Mouse (Mus musculus) regulatory T cell (primary cell): ENCODE results near the gene Tomm70a.

Experiments
- in situ Hi-C: fragments of 300-600 bp; cut with MboI, MseI; formaldehyde crosslinking; loops from one replicate; pipeline ENCODE4 v1.15.1; 2025; ENCODE audit warnings: high pct_unique_total_duplicates

The Tomm70a gene

GRCm38 (mm10) chr16:57120913-57121815, at the start of gene Tomm70a:
Gene Tomm70a (plus strand): TSS chr16:57121703.
- in situ Hi-C loops: loop anchor here (5.0 kb wide), 1 partner anchor 486 kb away; the partner anchor contains the start of gene Cmss1

DNA sequence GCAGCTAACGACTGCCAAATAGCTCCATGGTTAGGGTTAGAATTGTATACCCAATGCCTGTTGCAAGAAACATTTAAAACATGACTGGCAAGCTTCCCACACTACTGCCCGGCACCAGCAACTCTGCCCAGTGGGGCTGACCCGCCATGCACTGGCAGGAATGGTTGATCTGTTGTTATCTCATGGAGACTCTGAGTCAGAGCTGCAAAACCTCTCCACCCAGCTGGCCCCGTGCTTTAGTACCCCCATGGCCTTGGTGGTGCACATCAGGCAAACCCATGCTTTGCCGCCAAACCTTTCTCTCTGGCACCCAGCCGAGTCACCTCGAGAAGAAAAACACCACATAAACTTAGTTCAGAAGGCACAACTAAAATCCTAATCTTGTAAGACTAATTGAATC, 45.5 kb upstream of the Tomm70a start:
- in situ Hi-C loops: no loop called here

- in situ Hi-C loops: no loop called here
Observed at GRCm38 (mm10) chr16:57079577-57079976, 41.9 kb upstream of the Tomm70a start.

GRCm38 (mm10) chr16:57092460-57092859, 29.0 kb upstream of the Tomm70a start:
- in situ Hi-C loops: loop anchor here (5.0 kb wide), 1 partner anchor 320 kb away; no protein-coding TSS in a partner anchor

GRCm38 (mm10) chr16:57092911-57093605, 28.4 kb upstream of the Tomm70a start:
- in situ Hi-C loops: loop anchor here (5.0 kb wide), 1 partner anchor 321 kb away; no protein-coding TSS in a partner anchor

DNA sequence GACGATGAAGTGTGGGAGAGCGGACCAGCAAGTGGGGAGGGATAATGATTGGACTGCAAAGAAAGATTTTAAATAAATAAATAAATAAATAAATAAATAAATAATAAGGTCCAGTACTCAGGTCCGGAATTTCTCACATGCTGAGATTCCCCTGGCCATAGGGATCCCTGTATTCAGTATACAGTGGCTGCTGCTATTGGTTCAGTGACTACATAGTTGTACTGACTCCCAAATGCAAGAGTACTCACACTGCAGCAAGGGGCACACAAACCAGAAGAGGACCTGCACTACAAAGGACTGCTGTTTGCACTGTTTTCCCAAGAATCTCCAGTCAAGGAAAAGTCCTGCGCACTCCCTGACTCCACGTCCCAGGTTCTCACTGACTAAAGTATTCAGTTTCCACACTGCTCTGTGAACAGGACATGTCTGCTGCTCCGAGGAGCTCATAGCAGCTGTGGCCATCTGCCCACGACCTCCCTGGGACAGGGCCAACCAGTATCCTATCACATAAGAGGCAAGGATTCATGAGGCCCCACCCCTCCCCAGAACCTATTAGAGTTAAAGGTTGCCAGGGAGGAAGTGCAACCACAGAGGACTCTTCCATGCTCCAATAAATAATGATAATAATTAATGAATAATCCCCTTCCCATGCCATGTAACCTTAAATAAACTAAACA, 22.9 kb upstream of the Tomm70a start:
- in situ Hi-C loops: no loop called here

- in situ Hi-C loops: no loop called here
Observed at GRCm38 (mm10) chr16:57099572-57100237, 21.8 kb upstream of the Tomm70a start.

GRCm38 (mm10) chr16:57101174-57101573, 20.3 kb upstream of the Tomm70a start:
- in situ Hi-C loops: no loop called here

GRCm38 (mm10) chr16:57106185-57106960, 15.1 kb upstream of the Tomm70a start:
- in situ Hi-C loops: no loop called here

GRCm38 (mm10) chr16:57116066-57116465, 5.4 kb upstream of the Tomm70a start:
- in situ Hi-C loops: loop anchor here (5.0 to 10.0 kb wide), 2 partner anchors 51 to 391 kb away; partner anchors contain the start of gene Nit2

DNA sequence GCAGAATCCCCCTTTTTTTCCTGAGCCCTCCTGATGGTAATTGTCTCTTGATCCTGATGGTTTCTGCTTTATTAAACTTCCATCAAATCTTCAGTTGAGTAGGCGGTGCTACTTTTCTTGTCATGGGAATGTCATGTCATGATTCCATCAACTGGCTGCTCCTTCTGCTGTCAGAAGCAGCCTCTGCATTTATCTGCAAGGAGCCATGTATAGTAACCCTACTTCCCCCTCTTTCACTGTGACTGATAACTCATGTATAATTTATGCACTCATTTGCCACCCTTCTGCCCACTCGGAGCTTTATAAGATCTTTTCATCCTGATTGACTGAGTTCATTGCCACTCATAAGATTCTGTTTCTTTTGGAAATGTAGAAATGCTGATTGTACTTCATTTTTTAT, 3.9 kb upstream of the Tomm70a start:
- in situ Hi-C loops: loop anchor here (5.0 to 10.0 kb wide), 2 partner anchors 50 to 393 kb away; partner anchors contain the start of gene Nit2

DNA sequence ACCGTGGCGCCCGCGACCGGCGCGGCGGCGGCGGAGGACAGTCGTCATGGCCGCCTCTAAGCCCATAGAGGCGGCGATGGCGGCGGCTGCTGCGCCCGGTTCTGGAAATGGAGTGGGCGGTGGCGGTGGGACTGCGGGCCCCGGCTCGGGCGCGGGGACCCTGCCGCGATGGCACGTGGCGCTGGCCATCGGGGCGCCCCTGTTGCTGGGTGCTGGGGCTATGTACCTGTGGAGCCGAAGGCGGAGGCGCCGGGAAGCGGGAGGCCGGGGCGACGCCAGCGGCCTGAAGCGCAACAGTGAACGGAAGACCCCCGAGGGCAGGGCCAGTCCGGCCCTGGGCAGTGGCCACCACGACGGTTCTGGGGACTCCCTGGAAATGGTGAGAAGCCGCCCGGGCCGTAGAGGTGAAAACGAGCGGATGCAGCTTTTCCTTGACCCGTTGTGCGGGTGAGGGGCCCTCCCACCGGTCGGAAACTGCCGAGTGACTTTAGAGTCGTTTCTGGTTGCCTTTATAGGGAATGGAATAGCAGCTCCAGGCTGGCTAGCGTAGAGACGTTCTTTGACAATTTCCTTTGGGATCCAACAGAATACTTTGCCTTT, 413 bp downstream of the Tomm70a start:
- in situ Hi-C loops: loop anchor here (5.0 kb wide), 1 partner anchor 485 kb away; the partner anchor contains the start of gene Cmss1

GRCm38 (mm10) chr16:57122682-57123445, 1.4 kb downstream of the Tomm70a start:
- in situ Hi-C loops: loop anchor here (5.0 kb wide), 1 partner anchor 484 kb away; the partner anchor contains the start of gene Cmss1

- in situ Hi-C loops: no loop called here
Observed at GRCm38 (mm10) chr16:57126268-57126667, 4.8 kb downstream of the Tomm70a start.

- in situ Hi-C loops: no loop called here
Observed at GRCm38 (mm10) chr16:57127825-57128224, 6.3 kb downstream of the Tomm70a start.

DNA sequence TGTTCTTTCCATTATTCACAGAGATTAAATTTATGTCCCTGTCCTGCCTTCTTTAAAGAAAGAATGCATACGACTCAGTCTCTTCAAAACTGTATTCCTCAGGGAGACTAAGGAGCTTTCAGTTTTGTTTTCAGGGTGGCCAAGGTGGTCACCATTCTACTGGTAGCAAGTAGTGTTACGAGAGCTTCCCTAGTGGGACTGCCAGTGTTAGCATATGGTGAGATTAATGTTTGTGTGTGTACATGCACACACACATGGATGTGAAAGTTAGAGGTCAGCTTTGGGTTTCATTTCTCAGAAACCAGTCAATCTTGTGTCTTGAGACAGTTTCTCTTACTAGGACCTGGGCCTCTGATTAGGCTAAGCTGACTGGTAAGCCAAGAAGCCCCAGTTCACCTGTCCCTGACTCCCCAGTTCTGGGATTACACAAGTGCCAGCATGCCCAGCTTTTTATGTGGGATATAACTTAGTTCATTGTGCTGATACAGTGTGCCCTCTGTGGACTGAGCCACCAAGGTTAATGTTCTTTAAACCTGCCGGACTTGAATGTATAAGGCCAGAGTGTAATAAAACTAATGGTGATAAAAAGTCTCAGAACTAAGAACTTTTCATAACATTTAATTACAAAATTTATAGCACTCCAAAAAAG, 9.4 kb downstream of the Tomm70a start:
- in situ Hi-C loops: no loop called here

DNA sequence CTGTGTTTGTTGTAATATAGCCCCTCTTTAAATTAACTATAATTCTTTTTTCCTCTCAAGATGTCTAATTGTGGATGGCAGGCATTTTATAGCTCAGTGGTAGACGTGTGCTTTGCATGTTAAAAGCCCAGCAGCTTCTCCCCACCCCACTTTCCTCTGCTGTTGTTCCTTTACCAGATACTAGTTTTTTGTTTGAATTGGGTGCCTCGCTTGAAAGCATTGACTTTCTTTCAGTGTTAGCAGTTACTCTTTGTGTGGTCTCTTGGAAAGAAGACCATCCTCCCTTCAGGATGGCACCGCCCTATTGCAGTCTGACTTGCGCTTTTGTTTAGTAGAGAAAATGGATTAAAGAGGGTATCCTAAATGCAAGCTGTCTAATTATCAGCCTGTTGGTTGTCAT, 10.0 kb downstream of the Tomm70a start:
- in situ Hi-C loops: no loop called here

DNA sequence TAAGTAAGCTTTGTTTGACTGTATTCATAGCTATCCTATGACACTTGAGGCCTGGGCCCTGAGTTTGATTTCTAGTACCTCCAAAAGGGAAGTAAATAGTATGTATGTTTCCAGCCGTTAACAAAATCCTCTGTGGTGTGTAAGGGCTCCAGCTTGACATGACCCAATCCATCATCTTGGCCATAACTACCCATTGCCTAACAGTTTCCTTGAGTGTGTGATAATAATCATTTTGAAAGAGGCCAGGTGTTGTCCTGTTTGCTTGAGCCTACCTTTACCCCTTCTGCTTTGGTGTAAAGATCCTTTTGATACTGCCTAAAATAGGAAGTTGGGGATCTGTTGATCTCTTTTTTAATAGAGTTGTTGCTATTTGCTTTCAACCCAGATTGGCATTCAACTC, 10.8 kb downstream of the Tomm70a start:
- in situ Hi-C loops: no loop called here

DNA sequence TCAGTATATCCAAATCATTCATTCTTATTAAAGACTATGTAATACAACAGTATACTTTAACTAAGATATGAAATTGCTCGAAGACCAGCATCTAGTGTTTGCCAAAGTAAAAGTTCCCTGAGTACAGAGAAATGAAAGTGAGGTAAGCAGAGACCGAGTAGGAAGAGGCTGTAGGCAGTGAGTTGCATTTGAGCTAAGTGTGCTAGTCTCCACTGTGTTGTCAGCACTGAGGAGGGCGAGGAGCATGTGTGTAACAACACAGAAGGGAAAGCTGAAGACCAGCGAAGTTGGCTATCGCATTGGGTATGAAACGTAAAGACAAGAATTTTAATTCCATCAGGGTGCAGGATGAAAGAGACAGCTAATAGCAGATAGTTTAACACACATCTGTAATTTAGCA, 12.1 kb downstream of the Tomm70a start:
- in situ Hi-C loops: no loop called here
